Mouse (Mus musculus) MEL (cell line): Measurements from ENCODE around the gene Sycp2l.

Experiments
- MAFK ChIP-seq: IDR thresholded peaks from 2 replicates; pipeline ENCODE4 v1.6.1; 2011; ENCODE audit warnings: low read depth, mild to moderate bottlenecking, low read length, improper control_type of control experiment, borderline replicate concordance
- POLR2A ChIP-seq, 2 experiments: IDR thresholded peaks; 2 replicates each; pipeline ENCODE4 v1.6.1; 2011 to 2012; ENCODE audit warnings: low read length in 2 of 2, mild to moderate bottlenecking in 2 of 2, control low read depth in 1 of 2, improper control_type of control experiment in 1 of 2, low read depth in 1 of 2, moderate library complexity in 1 of 2; ENCODE audit not compliant: control insufficient read depth in 1 of 2, insufficient read depth in 1 of 2, poor library complexity in 1 of 2
- POLR2AphosphoS2 ChIP-seq: IDR thresholded peaks from 2 replicates; pipeline ENCODE4 v1.6.1; 2011; ENCODE audit warnings: low read length, improper control_type of control experiment
- UBTF ChIP-seq: IDR thresholded peaks from 2 replicates; pipeline ENCODE4 v1.6.1; 2012; ENCODE audit warnings: low read depth, mild to moderate bottlenecking, inconsistent platforms, low read length, improper control_type of control experiment, moderate library complexity, borderline replicate concordance; ENCODE audit not compliant: insufficient read depth

GRCm38 (mm10) chr13:41119152-41119945, 5.2 kb downstream of the Sycp2l start:
- TF ChIP-seq POLR2AphosphoS2 (no peak), MAFK (no peak), UBTF (no peak), POLR2A (IDR thresholded peaks at IDR 0.05; ENCODE audit: control insufficient read depth in 1 of 2, insufficient read depth in 1 of 2, low read depth in 1 of 2, low read length in 2 of 2, poor library complexity in 1 of 2) (no peak)
